In genomic region chr3:96974467-96974866, GRCm38 (mm10) we compare ENCODE assay signal across 24 mouse cellular contexts. TPM values are rescaled to one million over a fixed set of nuclear protein-coding genes. Genes with fewer than 3 reads are reported as not detected.
"Had no signal": no experiment of that assay in that cellular context is flagged by ENCODE, and none has a peak within 500 bp of the region (broad histone marks: within the 10 kb centered on the region; RNA-seq: fewer than 3 reads in every experiment).

No protein-coding gene starts in this region.

- H3K9me3 ChIP-seq: lung, embryonic 15.5 days; midbrain, embryonic 10.5 days; midbrain, embryonic 12.5 days; neural tube, embryonic 13.5 days; neural tube, embryonic 15.5 days had no signal

- H3K9ac ChIP-seq: liver, postnatal 0 days; lung, embryonic 15.5 days; midbrain, embryonic 12.5 days; neural tube, embryonic 13.5 days; neural tube, embryonic 15.5 days had no signal

- ATAC-seq: liver, postnatal 0 days; lung, postnatal 0 days; midbrain, embryonic 16.5 days had no signal

- H3K36me3 ChIP-seq: lung, embryonic 15.5 days; midbrain, embryonic 10.5 days; midbrain, embryonic 12.5 days; neural tube, embryonic 13.5 days; neural tube, embryonic 15.5 days had no signal

- H3K4me3 ChIP-seq: lung, embryonic 15.5 days; midbrain, embryonic 10.5 days; midbrain, embryonic 12.5 days; myocyte; neural tube, embryonic 13.5 days; neural tube, embryonic 15.5 days had no signal

- H3K27ac ChIP-seq: lung, embryonic 15.5 days; midbrain, embryonic 10.5 days; midbrain, embryonic 12.5 days; neural tube, embryonic 13.5 days; neural tube, embryonic 15.5 days had no signal

- H3K4me1 ChIP-seq: lung, embryonic 15.5 days; midbrain, embryonic 10.5 days; midbrain, embryonic 12.5 days; neural tube, embryonic 13.5 days; neural tube, embryonic 15.5 days had no signal

- DNase-seq: liver, postnatal 0 days; lung, adult 2 months; lung, postnatal 14 days; lung, postnatal 4 days; midbrain, embryonic 14.5 days; retina, postnatal 1 day; right cerebral cortex, postnatal 25 days; right cerebral cortex, postnatal 4 days; spleen, adult 18-20 months; thymus, adult 18-20 months; thymus, postnatal 14 days; thymus, postnatal 36 days had no signal

- H3K27me3 ChIP-seq: midbrain, embryonic 12.5 days; neural tube, embryonic 13.5 days; neural tube, embryonic 15.5 days had no signal

- H3K4me2 ChIP-seq: lung, embryonic 15.5 days; midbrain, embryonic 12.5 days; neural tube, embryonic 13.5 days; neural tube, embryonic 15.5 days had no signal

RNA-seq across cellular contexts. Expression of gene Gja8, which starts 48.6 kb away (rescaled TPM):
- polyA plus RNA-seq: liver, postnatal 0 days; lung, adult 2 months; lung, postnatal 0 days; midbrain, embryonic 12.5 days; midbrain, embryonic 14.5 days; neural tube, embryonic 11.5 days; small intestine, adult 2 months; stomach, embryonic 14.5 days; stomach, embryonic 16.5 days had no signal
